Mouse (Mus musculus) heart, postnatal 0 days (tissue): ENCODE measurements around the gene Tmem117.

ENCODE experiments used
- CTCF ChIP-seq: IDR thresholded peaks from 2 replicates; pipeline ENCODE4 v1.5.1; 2016; ENCODE audit warnings: antibody characterized with exemption, control low read depth, low read depth
- EP300 ChIP-seq: IDR thresholded peaks from 2 replicates; pipeline ENCODE4 v1.6.1; 2016; ENCODE audit warnings: antibody characterized with exemption, low read depth

- no peak for TF ChIP-seq EP300
- no peak for TF ChIP-seq CTCF
Observed at GRCm38 (mm10) chr15:94895681-94896080, 266.6 kb downstream of the Tmem117 start.
